Mouse (Mus musculus): Measurements from ENCODE around the gene Lcn6.

DNA sequence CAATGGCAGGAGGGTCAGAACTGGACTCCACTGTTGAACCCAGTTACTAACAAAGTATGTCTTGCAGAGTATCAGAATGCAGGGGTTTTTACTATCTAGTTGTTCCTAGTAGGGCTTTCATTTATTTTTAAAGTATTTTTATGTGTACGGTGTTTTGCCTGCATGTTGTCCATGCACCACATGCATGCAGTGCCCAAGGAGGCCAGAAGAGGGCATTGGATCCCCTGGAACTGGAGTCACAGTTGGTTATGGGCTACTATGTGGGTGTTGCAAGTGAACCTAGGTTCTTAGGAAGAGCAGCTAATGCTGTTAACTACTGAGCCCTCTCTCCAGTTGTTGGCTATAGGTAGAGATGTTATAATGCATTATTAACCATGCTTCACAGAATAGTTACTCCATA, 13.1 kb upstream of the Lcn6 start:
- TF ChIP-seq CTCF (IDR thresholded peaks at IDR 0.05; ENCODE audit: control insufficient read depth, insufficient read depth, low read length) = peak; percentile 44; the same call in 1 of the 2 replicates
- no peak for TF ChIP-seq POLR2A (IDR thresholded peaks at IDR 0.05; ENCODE audit: borderline replicate concordance, control insufficient read depth, low read depth, low read length)
